Mouse (Mus musculus): ENCODE data around the gene Abhd4. TPM values are rescaled to one million over a fixed set of nuclear protein-coding genes. Genes with fewer than 3 reads are reported as not detected.

Abhd4 gene
- 80.7 and 93.4 TPM in 2 replicates for polyA plus RNA-seq (2012; rRNA removed; ENCODE audit: low replicate concordance)

DNA sequence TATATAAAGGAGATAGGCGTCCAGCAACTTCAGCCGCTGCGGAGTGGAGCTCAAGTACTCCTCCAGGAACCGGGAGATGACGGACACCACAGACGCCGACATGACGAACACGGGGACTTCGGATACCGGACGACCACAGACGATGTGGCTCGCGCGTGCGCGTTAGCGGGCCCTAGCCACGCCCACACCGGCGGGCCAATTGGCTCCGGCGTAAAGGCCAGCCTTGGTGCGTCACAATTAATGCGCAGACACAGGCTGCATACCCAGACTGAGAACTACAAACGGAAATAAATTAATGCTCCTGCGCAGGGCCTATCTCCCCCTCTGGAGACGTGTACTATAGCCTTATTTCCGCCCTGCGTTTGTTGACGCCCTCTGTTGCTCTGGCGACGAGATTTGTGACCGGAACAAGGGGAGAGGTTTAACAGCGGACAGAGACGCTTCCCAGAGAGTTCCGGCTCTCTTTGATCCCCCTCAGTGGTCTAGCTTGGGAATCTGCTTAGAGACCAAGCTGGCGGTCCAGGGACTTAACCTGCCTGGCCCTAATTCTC is at the start of gene Abhd4, which contains the start of gene Dad1:
Abhd4 (plus strand) TSS at position 448 of the 551 bp plus-strand sequence.
Dad1 (minus strand) TSS at position 364 of the 551 bp plus-strand sequence.

DNA sequence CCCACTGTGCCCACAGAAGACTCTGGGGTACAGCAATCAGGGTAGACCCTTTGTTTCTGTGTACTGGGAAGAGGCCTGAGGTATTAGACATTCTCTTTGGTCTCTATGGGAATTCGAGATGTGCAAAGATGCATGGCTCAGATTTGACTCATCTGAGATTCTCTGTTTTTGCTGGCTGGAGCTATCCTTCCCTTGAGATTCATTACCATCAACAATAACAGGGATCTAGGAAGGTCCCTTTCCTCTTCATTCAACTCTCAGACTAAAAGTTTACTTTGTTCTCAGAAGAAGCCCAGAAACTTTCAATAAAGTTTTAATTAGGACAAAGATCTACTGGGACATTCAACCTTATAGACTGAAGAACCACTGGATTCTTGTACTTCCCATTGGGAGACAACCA is 30.9 kb downstream of the Abhd4 start, which contains the start of gene Olfr49:
Olfr49 (minus strand) TSS at position 101 of the 400 bp plus-strand sequence.

Other genes with a start within 250 kb of the Abhd4 start
- gene Dad1, start 84 bp upstream of the Abhd4 start, polyA plus RNA-seq (2012; rRNA removed; ENCODE audit: low replicate concordance), result 572 and 598 TPM in 2 replicates
- gene Olfr49, start 30.8 kb downstream of the Abhd4 start, polyA plus RNA-seq (2012; rRNA removed; ENCODE audit: low replicate concordance), result not detected in 2 replicates
- gene Oxa1l, start 106.6 kb downstream of the Abhd4 start, polyA plus RNA-seq (2012; rRNA removed; ENCODE audit: low replicate concordance), result 109 and 164 TPM in 2 replicates
- gene Slc7a7, start 163.6 kb downstream of the Abhd4 start, polyA plus RNA-seq (2012; rRNA removed; ENCODE audit: low replicate concordance), result 13.8 and 25.3 TPM in 2 replicates
- 142 and 264 TPM in 2 replicates for gene Mrpl52, start 172.7 kb downstream of the Abhd4 start, polyA plus RNA-seq (2012; rRNA removed; ENCODE audit: low replicate concordance)
- gene Mmp14, start 177.4 kb downstream of the Abhd4 start, polyA plus RNA-seq (2012; rRNA removed; ENCODE audit: low replicate concordance), result 117 and 543 TPM in 2 replicates
- 132 and 137 TPM in 2 replicates for gene Lrp10, start 209.9 kb downstream of the Abhd4 start, polyA plus RNA-seq (2012; rRNA removed; ENCODE audit: low replicate concordance)
- 0.35 TPM in 1 of 2 replicates, not detected in the other for gene Rem2, start 221.9 kb downstream of the Abhd4 start, polyA plus RNA-seq (2012; rRNA removed; ENCODE audit: low replicate concordance)